Mouse (Mus musculus) embryonic facial prominence, embryonic 15.5 days (tissue): ENCODE measurements around the gene Hopx. TPM values are rescaled to one million over a fixed set of nuclear protein-coding genes. Genes with fewer than 3 reads are reported as not detected.

Experiments
- ATAC-seq: fragments of 200-750 bp; cut with Nextera tagmentation; 2 replicates; pipeline ENCODE4 v1.8.0; 2017; ENCODE audit warnings: low read depth, moderate TSS enrichment; ENCODE audit not compliant: insufficient number of reproducible peaks, low FRiP score, low TSS enrichment
- H3K27ac ChIP-seq: fragments of 300-500 bp; sonication (generic); replicated peaks from 2 replicates; pipeline ENCODE4 v1.5.1; 2015; ENCODE audit warnings: mild to moderate bottlenecking, inconsistent platforms
- H3K27me3 ChIP-seq: fragments of 300-500 bp; sonication (generic); 2 replicates; pipeline ENCODE4 v1.6.1; 2015; ENCODE audit warnings: inconsistent platforms
- H3K36me3 ChIP-seq: fragments of 300-500 bp; sonication (generic); 2 replicates; pipeline ENCODE4 v1.6.1; 2015; ENCODE audit warnings: mild to moderate bottlenecking, inconsistent platforms
- H3K4me1 ChIP-seq: fragments of 300-500 bp; sonication (generic); 2 replicates; pipeline ENCODE4 v1.6.1; 2015; ENCODE audit warnings: inconsistent platforms
- H3K4me2 ChIP-seq: fragments of 300-500 bp; sonication (generic); replicated peaks from 2 replicates; pipeline ENCODE4 v1.6.1; 2015; ENCODE audit warnings: mild to moderate bottlenecking, inconsistent platforms
- H3K4me3 ChIP-seq: fragments of 300-500 bp; sonication (generic); replicated peaks from 2 replicates; pipeline ENCODE4 v1.5.1; 2015; ENCODE audit warnings: mild to moderate bottlenecking, inconsistent platforms
- H3K9ac ChIP-seq: fragments of 300-500 bp; sonication (generic); 2 replicates; pipeline ENCODE4 v1.6.1; 2015; ENCODE audit warnings: inconsistent platforms
- H3K9me3 ChIP-seq: fragments of 300-500 bp; sonication (generic); replicated peaks from 2 replicates; pipeline ENCODE4 v1.6.1; 2016; ENCODE audit warnings: inconsistent platforms
- WGBS: fragments of 180-500 bp; shearing (Covaris S2); methylation state at CpG from one replicate; pipeline ENCODE4 v1.1.7; 2015; 5-methylcytosine and 5-hydroxymethylcytosine counted together
- polyA plus RNA-seq: library from polyadenylated mRNA; unstranded; fragments of >200 nt; fragmentation: Nextera tagmentation; extraction: Ambion mirVana; gene quantifications from 2 replicates; pipeline ENCODE4 v1.2.1, GENCODE M21; 2015

Hopx gene
- polyA plus RNA-seq, 1 experiment from 2014 or later: 3.5 TPM

GRCm38 (mm10) chr5:77119475-77120422 is 4.8 kb upstream of the Hopx start:
- H3K4me2 ChIP-seq: no peak overlapping the region
- no peaks in the 10 kb centered on the region for H3K36me3 ChIP-seq
- no peak overlapping the region for H3K4me3 ChIP-seq
- ATAC-seq: no peak
- peaks cover 24% of the 10 kb centered on the region for H3K4me1 ChIP-seq
- 74% methylated on average over 19 of the region's 19 CpGs for WGBS
- H3K27ac ChIP-seq: no peak overlapping the region
- H3K9ac ChIP-seq: no peak overlapping the region
- H3K9me3 ChIP-seq: no peaks in the 10 kb centered on the region
- H3K27me3 ChIP-seq: no peaks in the 10 kb centered on the region

GRCm38 (mm10) chr5:77115732-77116131 is 811 bp upstream of the Hopx start:
- Histone ChIP-seq H3K4me3 (no peak overlapping the region), H3K9me3 (no peaks in the 10 kb centered on the region), H3K9ac (no peak overlapping the region), H3K4me1 (0 out of 2 replicates have a peak, but pooled peaks cover 7% of the 10 kb centered on the region), H3K36me3 (no peaks in the 10 kb centered on the region), H3K4me2 (no peak overlapping the region), H3K27ac (no peak overlapping the region), H3K27me3 (no peaks in the 10 kb centered on the region; the same call in 1 of the 2 replicates)
- WGBS: 70% methylated on average over 9 of the region's 9 CpGs
- no peak for ATAC-seq

GRCm38 (mm10) chr5:77113773-77114172 is 1.1 kb downstream of the Hopx start:
- ATAC-seq: no peak
- Histone ChIP-seq H3K36me3 (no peaks in the 10 kb centered on the region), H3K9me3 (no peaks in the 10 kb centered on the region), H3K4me3 (no peak overlapping the region), H3K27ac (no peak overlapping the region), H3K4me2 (no peak overlapping the region), H3K27me3 (no peaks in the 10 kb centered on the region; the same call in 1 of the 2 replicates), H3K9ac (no peak overlapping the region), H3K4me1 (0 out of 2 replicates have a peak, but pooled peaks cover 7% of the 10 kb centered on the region)
- 71% methylated on average over 3 of the region's 3 CpGs for WGBS

GRCm38 (mm10) chr5:77112066-77112465 is 2.9 kb downstream of the Hopx start:
- Histone ChIP-seq H3K27me3 (no peaks in the 10 kb centered on the region; the same call in 1 of the 2 replicates), H3K4me3 (no peak overlapping the region), H3K27ac (no peak overlapping the region), H3K9me3 (no peaks in the 10 kb centered on the region), H3K4me2 (no peak overlapping the region), H3K36me3 (no peaks in the 10 kb centered on the region), H3K4me1 (0 out of 2 replicates have a peak, but pooled peaks cover 7% of the 10 kb centered on the region), H3K9ac (no peak overlapping the region)
- ATAC-seq: no peak
- WGBS: 50% methylated on average over 2 of the region's 2 CpGs

- Histone ChIP-seq H3K9me3 (no peaks in the 10 kb centered on the region), H3K4me1 (0 out of 2 replicates have a peak, but pooled peaks cover 2% of the 10 kb centered on the region), H3K27ac (no peak overlapping the region), H3K36me3 (no peaks in the 10 kb centered on the region), H3K4me2 (no peak overlapping the region), H3K27me3 (no peaks in the 10 kb centered on the region; the same call in 1 of the 2 replicates), H3K9ac (no peak overlapping the region), H3K4me3 (no peak overlapping the region)
- 61% methylated on average over 2 of the region's 2 CpGs for WGBS
- no peak for ATAC-seq
Measured at GRCm38 (mm10) chr5:77109814-77110213, 5.1 kb downstream of the Hopx start.

GRCm38 (mm10) chr5:77108806-77109205 is 6.1 kb downstream of the Hopx start:
- 93% methylated on average over 6 of the region's 6 CpGs for WGBS
- H3K27ac ChIP-seq: no peak overlapping the region
- ATAC-seq: no peak

GRCm38 (mm10) chr5:77107146-77107822 is 7.6 kb downstream of the Hopx start:
- ATAC-seq: no peak
- 87% methylated on average over 11 of the region's 11 CpGs for WGBS
- H3K36me3 ChIP-seq: no peaks in the 10 kb centered on the region

More at GRCm38 (mm10) chr5:77108806-77109205, 6.1 kb downstream of the Hopx start:
- Histone ChIP-seq H3K9me3 (no peaks in the 10 kb centered on the region), H3K4me3 (no peak overlapping the region), H3K27me3 (no peaks in the 10 kb centered on the region; the same call in 1 of the 2 replicates), H3K9ac (no peak overlapping the region), H3K4me2 (no peak overlapping the region), H3K36me3 (no peaks in the 10 kb centered on the region), H3K4me1 (no peaks in the 10 kb centered on the region)

GRCm38 (mm10) chr5:77102522-77103365 is 12.2 kb downstream of the Hopx start:
- Histone ChIP-seq H3K4me2 (no peak overlapping the region), H3K4me1 (no peaks in the 10 kb centered on the region), H3K9ac (no peak overlapping the region), H3K36me3 (no peaks in the 10 kb centered on the region), H3K4me3 (no peak overlapping the region), H3K9me3 (no peaks in the 10 kb centered on the region), H3K27ac (no peak overlapping the region), H3K27me3 (no peaks in the 10 kb centered on the region)
- no peak for ATAC-seq
- 80% methylated on average over 15 of the region's 15 CpGs for WGBS

More at GRCm38 (mm10) chr5:77107146-77107822, 7.6 kb downstream of the Hopx start:
- Histone ChIP-seq H3K9ac (no peak overlapping the region), H3K9me3 (no peaks in the 10 kb centered on the region), H3K4me3 (no peak overlapping the region), H3K27me3 (no peaks in the 10 kb centered on the region; the same call in 1 of the 2 replicates), H3K27ac (no peak overlapping the region), H3K4me2 (no peak overlapping the region), H3K4me1 (no peaks in the 10 kb centered on the region)

- peaks cover 8% of the 10 kb centered on the region; the same call in 1 of the 2 replicates for H3K27me3 ChIP-seq
- no peaks in the 10 kb centered on the region for H3K36me3 ChIP-seq
- no peaks in the 10 kb centered on the region for H3K9me3 ChIP-seq
- ATAC-seq: no peak
- WGBS: 83% methylated on average over 6 of the region's 6 CpGs
- H3K27ac ChIP-seq: no peak overlapping the region
- H3K9ac ChIP-seq: no peak overlapping the region
- no peak overlapping the region for H3K4me2 ChIP-seq
- no peaks in the 10 kb centered on the region for H3K4me1 ChIP-seq
- no peak overlapping the region for H3K4me3 ChIP-seq
Measured at GRCm38 (mm10) chr5:77100691-77101090, 14.2 kb downstream of the Hopx start.

GRCm38 (mm10) chr5:77099997-77100380 is 14.9 kb downstream of the Hopx start:
- H3K27ac ChIP-seq: no peak overlapping the region
- 65% methylated on average over 6 of the region's 6 CpGs for WGBS
- ATAC-seq: no peak

More at GRCm38 (mm10) chr5:77099997-77100380, 14.9 kb downstream of the Hopx start:
- H3K9me3 ChIP-seq: no peaks in the 10 kb centered on the region
- H3K36me3 ChIP-seq: no peaks in the 10 kb centered on the region
- H3K9ac ChIP-seq: no peak overlapping the region
- H3K4me1 ChIP-seq: peaks cover 7% of the 10 kb centered on the region; the same call in 1 of the 2 replicates
- no peak overlapping the region for H3K4me3 ChIP-seq
- peaks cover 10% of the 10 kb centered on the region; the same call in 1 of the 2 replicates for H3K27me3 ChIP-seq
- H3K4me2 ChIP-seq: no peak overlapping the region
